Mouse (Mus musculus): Measurements from ENCODE around the gene Hsp90ab1.

- no peak for TF ChIP-seq CTCF (IDR thresholded peaks at IDR 0.05; ENCODE audit: extremely low read depth, insufficient read depth, insufficient read length, insufficient replicate concordance)
- TF ChIP-seq POLR2A (IDR thresholded peaks at IDR 0.05; ENCODE audit: low read depth, low read length) = no peak
These were observed 9.9 kb downstream of the Hsp90ab1 start for GRCm38 (mm10) chr17:45563216-45563615.

Data from spleen, adult 2 months (tissue).